Mouse (Mus musculus): ENCODE results near the gene Tjp2.
A peak's percentile ranks its signal among the peaks of the same experiment; 100 is the strongest.

Tjp2 gene

DNA sequence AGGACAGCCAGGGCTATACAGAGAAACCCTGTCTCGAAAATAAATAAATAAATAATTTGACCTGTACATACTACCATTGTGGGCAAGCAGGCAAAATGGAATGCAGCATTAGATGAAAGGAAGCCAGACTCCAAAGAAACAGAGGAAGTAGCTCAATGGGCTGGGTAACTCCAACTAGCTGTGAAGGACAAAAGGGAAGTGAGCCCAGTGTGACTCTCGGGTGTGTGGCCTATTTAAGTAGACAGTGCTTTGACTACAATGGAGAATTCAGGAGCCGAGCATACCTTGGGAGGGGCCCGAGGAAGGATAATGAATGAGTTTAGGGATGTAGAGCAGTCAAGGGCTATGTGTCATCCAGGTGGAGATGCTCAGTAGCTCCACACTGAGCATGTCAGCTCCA, 48.1 kb downstream of the Tjp2 start:
- peak; percentile 9 for DNase-seq

GRCm38 (mm10) chr19:24174896-24175295, 49.9 kb downstream of the Tjp2 start:
- DNase-seq: peak; percentile 28

GRCm38 (mm10) chr19:24173608-24174523, 51.0 kb downstream of the Tjp2 start:
- DNase-seq: peak; percentile 97

DNA sequence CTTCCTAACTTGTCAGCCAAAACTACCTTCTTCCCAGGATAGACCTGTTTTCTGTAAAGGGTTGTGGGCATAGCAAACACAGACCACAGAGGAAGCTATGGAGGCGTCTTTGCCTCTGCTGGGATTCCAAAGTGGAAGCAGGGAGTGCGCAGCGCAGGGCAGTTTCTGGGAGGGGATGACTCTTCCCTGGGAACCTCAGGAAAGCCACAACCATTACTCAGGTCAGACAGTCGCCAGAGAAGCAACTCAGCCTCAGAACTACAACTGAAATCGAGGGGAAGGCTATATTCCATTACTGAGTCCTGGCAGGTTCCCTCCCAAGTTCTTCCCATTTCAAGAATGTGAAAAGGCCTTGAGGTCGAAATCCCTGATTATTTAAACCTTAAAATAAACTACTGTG, 51.8 kb downstream of the Tjp2 start:
- DNase-seq: peak; percentile 17

DNA sequence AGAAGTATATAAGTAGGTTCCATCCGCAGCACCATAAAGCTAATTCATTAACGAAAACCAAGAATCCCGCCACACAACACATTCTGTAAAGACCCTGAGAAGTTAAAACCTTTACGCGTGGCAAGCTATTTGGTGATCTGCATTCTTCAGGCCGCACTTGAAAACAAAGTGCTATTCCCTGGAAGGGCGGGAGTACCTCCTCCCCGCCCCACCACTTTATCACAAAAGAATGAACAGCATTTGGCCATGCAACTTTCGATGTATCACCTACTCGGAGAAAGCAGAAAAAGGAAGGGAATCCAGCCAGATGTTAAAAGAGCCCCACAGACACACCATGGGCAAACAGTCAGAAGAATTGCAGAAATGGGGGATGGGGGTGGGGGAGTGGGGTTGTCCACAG, 56.3 kb downstream of the Tjp2 start:
- no peak for DNase-seq

DNA sequence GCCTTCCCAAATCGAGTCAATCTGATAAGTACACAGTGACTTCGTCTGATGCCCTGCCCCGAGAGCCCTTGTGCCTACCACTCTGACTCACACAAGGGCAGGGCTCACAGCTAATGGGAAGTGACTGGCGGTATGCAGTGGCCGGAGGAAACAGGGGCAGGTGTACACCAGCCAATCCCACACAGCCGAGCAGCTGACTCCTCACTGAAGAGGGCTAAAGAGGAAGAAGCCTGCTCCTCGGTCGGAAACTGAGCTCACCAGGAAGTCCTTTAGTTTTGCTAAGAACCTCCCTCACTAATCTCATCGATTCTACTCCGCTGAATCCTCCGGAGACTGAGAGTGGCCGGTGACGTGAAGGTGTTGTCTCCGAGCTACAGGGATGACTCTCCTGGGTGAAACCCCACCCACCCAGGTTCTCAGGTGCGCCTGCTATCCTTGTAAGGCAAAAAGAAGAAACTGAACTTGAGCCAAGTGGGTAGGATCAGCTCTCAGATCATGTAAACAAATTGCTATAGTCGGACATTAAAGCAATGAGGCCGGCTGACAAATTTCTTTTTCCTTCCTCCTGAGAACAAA, 58.2 kb downstream of the Tjp2 start:
- no peak for DNase-seq

GRCm38 (mm10) chr19:24163974-24164373, 60.9 kb downstream of the Tjp2 start:
- DNase-seq: no peak

DNA sequence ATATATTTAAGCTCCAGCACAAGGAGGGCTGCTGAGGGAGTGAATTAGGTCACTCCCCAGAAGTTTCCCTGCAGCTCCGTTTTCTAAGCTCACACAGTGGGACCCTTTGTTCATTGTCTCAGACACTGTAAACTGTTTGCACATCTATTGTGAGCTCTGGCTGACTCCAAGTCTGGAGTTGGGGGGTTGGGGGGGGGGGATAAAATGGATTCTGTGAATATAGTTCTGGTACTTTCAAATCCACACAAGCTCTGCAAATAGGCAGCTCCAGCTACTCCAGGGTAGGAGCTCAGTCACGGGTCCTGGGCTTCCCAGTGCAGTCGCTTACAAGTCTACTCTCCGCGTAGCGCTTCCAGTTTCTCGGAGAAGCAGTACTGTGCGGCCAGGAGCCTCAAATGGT, 64.4 kb downstream of the Tjp2 start:
- DNase-seq: no peak

DNA sequence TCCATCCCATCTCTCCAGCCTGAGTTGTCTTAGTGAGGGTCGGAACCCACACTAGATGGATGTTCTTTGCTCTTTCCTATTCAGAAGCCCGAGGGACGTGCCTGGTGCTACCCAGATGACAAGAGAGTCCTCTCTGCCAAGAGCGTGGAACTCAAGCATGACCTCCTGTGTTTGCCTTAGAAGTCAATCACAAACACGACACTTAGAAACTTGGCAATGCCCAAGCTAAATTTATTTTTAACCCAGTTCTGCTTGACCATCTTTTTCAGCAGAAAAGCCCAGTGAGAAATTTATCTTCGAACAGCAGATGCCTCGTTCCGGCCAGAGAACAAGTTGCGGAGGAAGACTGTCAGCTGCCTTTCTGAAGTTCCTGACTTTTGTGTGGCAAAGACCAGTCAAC, 65.1 kb downstream of the Tjp2 start:
- no peak for DNase-seq

DNA sequence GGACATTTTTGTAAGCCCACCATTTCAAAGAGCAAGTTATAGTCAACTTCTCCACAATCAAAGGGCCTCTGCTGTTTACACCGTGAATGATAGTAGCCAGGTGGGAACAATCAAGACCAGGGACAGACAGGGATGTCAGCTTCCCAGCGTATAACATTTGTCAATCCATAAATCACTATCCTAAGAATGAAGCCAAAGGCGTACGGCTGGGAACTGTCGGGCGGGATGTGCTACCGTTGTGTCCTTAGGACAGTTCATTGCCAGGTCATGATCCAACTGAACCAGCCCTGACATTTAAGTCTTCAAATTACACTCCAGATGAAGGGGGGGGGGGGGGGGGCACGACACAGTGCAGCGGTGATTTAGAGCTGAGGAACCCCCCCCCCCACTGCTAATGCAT, 65.5 kb downstream of the Tjp2 start:
- no peak for DNase-seq

DNA sequence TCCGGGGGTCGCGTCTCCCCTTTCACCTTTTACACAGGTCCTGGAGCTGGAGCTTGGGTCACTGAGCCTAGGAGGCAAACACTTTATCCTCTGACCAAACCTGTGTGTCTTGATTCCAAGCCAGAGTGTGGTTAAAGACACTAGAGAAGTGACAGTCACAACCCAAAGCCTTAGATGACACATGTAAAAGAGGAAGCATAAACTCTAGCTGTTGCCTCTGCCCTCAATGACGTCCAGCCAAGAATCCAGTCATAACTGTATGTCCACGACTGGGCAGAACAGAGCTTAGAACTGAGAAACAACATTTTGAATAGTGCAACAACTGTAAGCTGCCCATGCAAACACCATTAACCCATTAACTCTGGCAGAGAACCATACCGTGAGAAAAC, 68.8 kb downstream of the Tjp2 start:
- DNase-seq: no peak

GRCm38 (mm10) chr19:24155395-24156066, 69.3 kb downstream of the Tjp2 start:
- DNase-seq: no peak

GRCm38 (mm10) chr19:24153266-24154023, 71.4 kb downstream of the Tjp2 start:
- DNase-seq: peak; percentile 32

DNA sequence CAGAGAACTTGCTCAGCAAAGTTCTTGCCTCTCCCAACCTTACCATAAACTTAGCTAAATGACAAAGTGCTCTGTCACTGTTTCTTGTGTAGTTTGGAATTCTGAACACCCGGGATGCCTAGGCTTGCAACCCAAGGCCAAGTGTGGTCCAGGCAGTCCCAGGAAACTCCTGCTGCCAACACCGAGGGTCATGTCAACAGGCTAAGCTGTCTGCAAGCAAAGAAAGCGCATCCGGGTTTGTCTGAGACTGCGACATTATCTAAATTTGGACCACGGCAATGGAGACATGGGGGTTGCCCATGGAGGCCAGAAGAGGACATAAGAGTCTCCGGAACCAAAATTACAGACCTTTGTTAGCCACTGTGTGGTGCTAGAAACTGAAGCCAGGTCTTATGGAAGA, 80.8 kb downstream of the Tjp2 start:
- no peak for DNase-seq

GRCm38 (mm10) chr19:24142621-24143061, 82.2 kb downstream of the Tjp2 start:
- peak; percentile 19 for DNase-seq

DNA sequence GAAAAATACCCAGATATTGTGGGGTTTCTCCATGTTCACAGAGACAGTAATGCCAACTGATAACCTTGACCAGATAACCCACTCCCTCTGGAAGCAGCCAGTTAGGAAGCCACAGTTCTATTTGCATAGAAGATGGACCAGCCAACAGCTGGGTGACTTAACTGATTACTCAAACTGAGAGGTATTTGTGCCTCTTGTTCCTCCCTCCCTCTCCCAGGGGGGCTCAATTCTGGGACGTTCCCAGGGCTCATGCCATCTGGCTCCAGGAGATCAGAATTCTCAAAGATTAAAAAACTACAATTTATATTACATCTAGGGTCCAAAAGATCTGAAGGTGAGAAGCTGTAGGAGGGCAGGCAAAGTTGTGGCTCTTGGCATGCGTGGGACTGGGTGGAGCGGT, 84.5 kb downstream of the Tjp2 start:
- DNase-seq: no peak

DNA sequence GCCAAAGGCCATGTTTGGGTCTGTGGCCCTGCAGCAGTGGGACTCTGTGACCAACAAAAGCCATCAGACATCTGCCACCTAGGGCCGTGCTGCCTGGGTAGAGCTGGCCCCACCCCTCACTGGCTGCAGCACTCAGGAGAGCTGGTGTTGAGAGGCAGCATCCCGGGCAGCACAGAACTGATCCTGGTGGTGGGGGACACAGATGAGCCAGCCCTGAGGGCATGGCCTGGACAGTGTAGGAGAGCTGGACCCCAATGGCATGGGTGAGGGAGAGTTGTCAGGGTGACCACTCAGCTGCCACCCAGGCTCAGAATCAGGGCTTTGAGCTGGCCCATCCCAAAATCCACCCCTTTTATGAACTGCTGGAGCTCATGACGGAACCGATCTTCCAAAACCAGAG, 87.4 kb downstream of the Tjp2 start:
- DNase-seq: no peak

DNA sequence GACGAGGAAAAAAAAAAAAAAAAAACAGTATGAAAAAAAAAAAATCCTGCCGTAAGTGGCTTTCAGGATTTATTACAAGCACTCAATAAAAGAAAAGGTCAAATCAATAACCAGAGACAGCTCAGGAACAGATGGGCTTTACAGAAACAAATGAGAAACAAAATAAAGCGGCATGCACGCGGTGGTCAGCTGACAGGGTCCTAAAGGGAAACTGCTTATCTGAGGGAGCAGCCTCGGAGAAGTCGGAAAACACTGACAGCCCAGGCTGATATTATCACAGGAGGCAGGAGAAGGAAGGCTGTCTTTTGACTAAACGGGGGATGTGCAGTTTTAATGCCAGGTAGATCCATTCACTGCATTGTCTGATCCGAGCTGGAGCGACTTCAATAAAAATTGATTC, 89.8 kb downstream of the Tjp2 start:
- no peak for DNase-seq

DNA sequence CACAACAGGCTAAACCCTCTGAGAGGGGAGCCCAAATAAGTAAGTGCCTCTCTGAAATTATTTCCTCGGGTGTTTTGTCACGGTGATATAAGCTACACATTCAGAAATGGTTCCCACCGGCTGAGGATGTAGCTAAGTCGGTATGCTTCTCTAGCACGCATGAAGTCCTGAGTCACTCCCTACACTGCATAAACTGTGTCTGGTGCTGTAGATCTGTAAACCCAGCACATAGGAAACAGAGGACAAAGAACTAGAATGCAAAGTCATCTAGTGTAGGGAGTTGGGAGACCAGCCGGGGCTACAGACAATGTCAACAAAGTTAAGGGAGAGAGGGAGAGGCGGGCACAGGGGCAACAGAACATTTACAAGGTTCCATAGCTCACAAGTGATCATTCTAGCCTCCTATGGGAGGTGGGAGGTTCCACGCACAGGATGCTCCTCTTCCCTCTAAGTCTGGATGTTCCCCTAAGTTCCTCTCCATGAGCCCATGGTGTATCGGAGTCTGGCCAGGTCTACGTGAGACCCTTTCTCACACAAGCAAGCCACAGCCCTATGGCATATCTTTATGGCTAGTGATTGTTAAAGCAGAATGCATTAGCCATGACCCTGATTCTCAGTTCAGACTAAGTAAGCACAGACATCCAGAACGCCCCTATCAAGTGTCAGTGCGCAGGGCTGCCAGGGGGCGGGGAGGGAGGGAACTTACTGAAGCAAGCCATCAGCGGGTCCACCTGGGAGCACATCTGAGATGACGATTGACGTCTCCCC, 90.5 kb downstream of the Tjp2 start:
- no peak for DNase-seq

- DNase-seq: no peak
Observed at GRCm38 (mm10) chr19:24123534-24124290, 101.1 kb downstream of the Tjp2 start.

DNA sequence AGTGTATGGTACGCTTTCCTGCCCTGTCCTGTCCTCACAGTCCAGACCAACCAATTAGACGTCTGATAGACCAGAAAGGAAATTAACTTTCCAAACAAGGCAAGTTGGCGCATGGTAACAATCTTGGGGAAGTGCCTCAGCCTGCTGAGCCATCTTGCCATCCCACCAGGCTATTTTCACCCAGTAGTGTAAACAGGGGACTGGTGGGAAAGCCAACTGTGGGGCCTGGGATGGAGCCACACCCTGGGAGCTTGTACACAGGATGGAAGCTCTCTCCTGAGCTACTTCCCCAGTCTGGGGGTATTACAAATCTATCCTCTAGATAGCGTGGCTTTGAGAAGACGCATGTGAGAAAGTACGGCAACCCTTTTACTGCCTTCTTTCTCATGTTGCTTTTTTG, 101.7 kb downstream of the Tjp2 start:
- no peak for DNase-seq

- DNase-seq: no peak
Observed at GRCm38 (mm10) chr19:24122647-24123046, 102.2 kb downstream of the Tjp2 start.

Measured in cerebellum, adult 9-11 months (tissue).